Mouse (Mus musculus) midbrain, embryonic 12.5 days (tissue): ENCODE measurements around the gene Chchd6. TPM values are rescaled to one million over a fixed set of nuclear protein-coding genes. Genes with fewer than 3 reads are reported as not detected.

Experiments used
- ATAC-seq: fragments of 200-750 bp; cut with Nextera tagmentation; 2 replicates; pipeline ENCODE4 v1.8.0; 2017; ENCODE audit warnings: low read depth, moderate TSS enrichment, moderate library complexity; ENCODE audit not compliant: low FRiP score
- H3K27ac ChIP-seq: fragments of 300-500 bp; sonication (generic); replicated peaks from 2 replicates; pipeline ENCODE4 v1.5.1; 2016; ENCODE audit warnings: mild to moderate bottlenecking
- H3K27me3 ChIP-seq: fragments of 300-500 bp; sonication (generic); 2 replicates; pipeline ENCODE4 v1.6.1; 2016; ENCODE audit warnings: mild to moderate bottlenecking
- H3K36me3 ChIP-seq: fragments of 300-500 bp; sonication (generic); 2 replicates; pipeline ENCODE4 v1.6.1; 2016
- H3K4me1 ChIP-seq: fragments of 300-500 bp; sonication (generic); 2 replicates; pipeline ENCODE4 v1.6.1; 2016
- H3K4me2 ChIP-seq: fragments of 300-500 bp; sonication (generic); replicated peaks from 2 replicates; pipeline ENCODE4 v1.6.1; 2016; ENCODE audit warnings: mild to moderate bottlenecking, moderate library complexity
- H3K4me3 ChIP-seq: fragments of 300-500 bp; sonication (generic); 2 replicates; pipeline ENCODE4 v1.5.1; 2016; ENCODE audit warnings: mild to moderate bottlenecking
- H3K9ac ChIP-seq: fragments of 300-500 bp; sonication (generic); replicated peaks from 2 replicates; pipeline ENCODE4 v1.6.1; 2016; ENCODE audit warnings: mild to moderate bottlenecking, moderate library complexity
- H3K9me3 ChIP-seq: fragments of 300-500 bp; sonication (generic); 2 replicates; pipeline ENCODE4 v1.6.1; 2016; ENCODE audit warnings: mild to moderate bottlenecking
- WGBS: fragments of 180-500 bp; shearing (Covaris S2); methylation state at CpG from one replicate; pipeline ENCODE4 v1.1.7; 2016; 5-methylcytosine and 5-hydroxymethylcytosine counted together
- polyA plus RNA-seq: library from polyadenylated mRNA; unstranded; fragments of >200 nt; fragmentation: Nextera tagmentation; extraction: Ambion mirVana; gene quantifications from 2 replicates; pipeline ENCODE4 v1.2.1, GENCODE M21; 2016

Gene Chchd6
- polyA plus RNA-seq, 1 experiment from 2014 or later = 92.9 TPM

GRCm38 (mm10) chr6:89347792-89348191 is 247.7 kb downstream of the Chchd6 start:
- no peak for ATAC-seq
- Histone ChIP-seq H3K27me3 (no peaks in the 10 kb centered on the region), H3K4me3 (no peak overlapping the region), H3K4me1 (peaks cover 40% of the 10 kb centered on the region), H3K9ac (no peak overlapping the region), H3K27ac (no peak overlapping the region), H3K4me2 (no peak overlapping the region), H3K36me3 (peaks cover 84% of the 10 kb centered on the region), H3K9me3 (no peaks in the 10 kb centered on the region)
- 83% methylated on average over 1 of the region's 1 CpGs for WGBS

- Histone ChIP-seq H3K4me3 (no peak overlapping the region), H3K27me3 (no peaks in the 10 kb centered on the region), H3K27ac (peak overlapping the region; percentile 7; the same call in 1 of the 2 replicates), H3K4me1 (peaks cover 22% of the 10 kb centered on the region), H3K36me3 (peaks cover 88% of the 10 kb centered on the region), H3K4me2 (no peak overlapping the region), H3K9me3 (no peaks in the 10 kb centered on the region), H3K9ac (0 out of 2 replicates have a peak overlapping the region, but pooled peaks have one; percentile 25)
- WGBS = 90% methylated on average over 1 of the region's 1 CpGs
- ATAC-seq = no peak
Observed at GRCm38 (mm10) chr6:89345855-89346254, 249.6 kb downstream of the Chchd6 start.

GRCm38 (mm10) chr6:89345486-89345785 is 250.0 kb downstream of the Chchd6 start:
- Histone ChIP-seq H3K9me3 (no peaks in the 10 kb centered on the region), H3K4me1 (peaks cover 18% of the 10 kb centered on the region), H3K27ac (peak overlapping the region; percentile 7; the same call in 1 of the 2 replicates), H3K4me3 (no peak overlapping the region), H3K4me2 (no peak overlapping the region), H3K9ac (0 out of 2 replicates have a peak overlapping the region, but pooled peaks have one; percentile 25), H3K36me3 (peaks cover 88% of the 10 kb centered on the region), H3K27me3 (no peaks in the 10 kb centered on the region)
- WGBS = 76% methylated on average over 3 of the region's 3 CpGs
- ATAC-seq = no peak

GRCm38 (mm10) chr6:89344613-89345485 is 250.6 kb downstream of the Chchd6 start:
- WGBS = 43% methylated on average over 10 of the region's 10 CpGs
- peak; percentile 55; the same call in 1 of the 2 replicates for ATAC-seq
- peaks cover 15% of the 10 kb centered on the region for H3K4me1 ChIP-seq
- no peak overlapping the region for H3K4me3 ChIP-seq
- peaks cover 88% of the 10 kb centered on the region for H3K36me3 ChIP-seq
- H3K27ac ChIP-seq = 0 out of 2 replicates have a peak overlapping the region, but pooled peaks have one; percentile 8
- H3K27me3 ChIP-seq = no peaks in the 10 kb centered on the region
- no peaks in the 10 kb centered on the region for H3K9me3 ChIP-seq
- no peak overlapping the region for H3K9ac ChIP-seq
- no peak overlapping the region for H3K4me2 ChIP-seq

- 91% methylated on average over 4 of the region's 4 CpGs for WGBS
- Histone ChIP-seq H3K4me1 (peaks cover 20% of the 10 kb centered on the region), H3K9me3 (no peaks in the 10 kb centered on the region), H3K4me2 (no peak overlapping the region), H3K36me3 (peaks cover 90% of the 10 kb centered on the region), H3K27me3 (no peaks in the 10 kb centered on the region), H3K9ac (no peak overlapping the region), H3K4me3 (no peak overlapping the region), H3K27ac (no peak overlapping the region)
- no peak for ATAC-seq
Observed at GRCm38 (mm10) chr6:89341981-89342380, 253.5 kb downstream of the Chchd6 start.

- H3K4me1 ChIP-seq = peaks cover 20% of the 10 kb centered on the region
- H3K4me2 ChIP-seq = no peak overlapping the region
- H3K36me3 ChIP-seq = peaks cover 99% of the 10 kb centered on the region
- ATAC-seq = no peak
- 91% methylated on average over 2 of the region's 2 CpGs for WGBS
- H3K9me3 ChIP-seq = no peaks in the 10 kb centered on the region
- H3K27ac ChIP-seq = no peak overlapping the region
- no peak overlapping the region for H3K4me3 ChIP-seq
- H3K9ac ChIP-seq = no peak overlapping the region
- H3K27me3 ChIP-seq = no peaks in the 10 kb centered on the region
Observed at GRCm38 (mm10) chr6:89339447-89339846, 256.0 kb downstream of the Chchd6 start.

- no peaks in the 10 kb centered on the region for H3K27me3 ChIP-seq
- no peak overlapping the region for H3K4me2 ChIP-seq
- H3K4me3 ChIP-seq = no peak overlapping the region
- no peaks in the 10 kb centered on the region for H3K9me3 ChIP-seq
- H3K27ac ChIP-seq = no peak overlapping the region
- H3K36me3 ChIP-seq = peaks cover 98% of the 10 kb centered on the region
- WGBS = 93% methylated on average over 8 of the region's 8 CpGs
- no peak overlapping the region for H3K9ac ChIP-seq
- peaks cover 27% of the 10 kb centered on the region for H3K4me1 ChIP-seq
- ATAC-seq = no peak
Observed at GRCm38 (mm10) chr6:89338733-89339132, 256.7 kb downstream of the Chchd6 start.

- H3K27me3 ChIP-seq = no peaks in the 10 kb centered on the region
- WGBS = 73% methylated on average over 9 of the region's 9 CpGs
- peaks cover 97% of the 10 kb centered on the region for H3K36me3 ChIP-seq
- no peak overlapping the region for H3K27ac ChIP-seq
- H3K9me3 ChIP-seq = no peaks in the 10 kb centered on the region
- H3K4me1 ChIP-seq = peaks cover 33% of the 10 kb centered on the region
- no peak overlapping the region for H3K4me2 ChIP-seq
- no peak overlapping the region for H3K4me3 ChIP-seq
- ATAC-seq = no peak
- no peak overlapping the region for H3K9ac ChIP-seq
Observed at GRCm38 (mm10) chr6:89337574-89337973, 257.9 kb downstream of the Chchd6 start.

GRCm38 (mm10) chr6:89333964-89334702 is 261.3 kb downstream of the Chchd6 start:
- H3K9me3 ChIP-seq = no peaks in the 10 kb centered on the region
- H3K36me3 ChIP-seq = peaks cover 97% of the 10 kb centered on the region
- peaks cover 33% of the 10 kb centered on the region for H3K4me1 ChIP-seq
- H3K27ac ChIP-seq = peak overlapping the region; percentile 85
- no peak overlapping the region for H3K4me3 ChIP-seq
- H3K9ac ChIP-seq = no peak overlapping the region
- H3K27me3 ChIP-seq = no peaks in the 10 kb centered on the region
- ATAC-seq = peak; percentile 91
- peak overlapping the region; percentile 29 for H3K4me2 ChIP-seq
- WGBS = 41% methylated on average over 12 of the region's 12 CpGs

Other genes starting within 250 kb of the Chchd6 start
- gene Plxna1, start 233.0 kb downstream of the Chchd6 start, polyA plus RNA-seq = 56.5 and 67.4 TPM in 2 replicates
- 14.1 and 14.3 TPM in 2 replicates for gene Txnrd3, start 48.3 kb upstream of the Chchd6 start, polyA plus RNA-seq
- gene Vmn1r40, start 111.9 kb upstream of the Chchd6 start, polyA plus RNA-seq = not detected in 2 replicates
- gene Vmn1r41, start 145.1 kb upstream of the Chchd6 start, polyA plus RNA-seq = not detected in 2 replicates